Mouse (Mus musculus) heart, adult 2 months (tissue): ENCODE measurements around the gene S100a11.

Experiments
- CTCF ChIP-seq: fragments of 200-600 bp; IDR thresholded peaks from 2 replicates; pipeline ENCODE4 v1.8.1; 2022; ENCODE audit warnings: antibody characterized with exemption, mild to moderate bottlenecking, moderate library complexity
- POLR2A ChIP-seq: fragments of 200-500 bp; IDR thresholded peaks from 2 replicates; pipeline ENCODE4 v1.6.1; 2011; ENCODE audit warnings: mild to moderate bottlenecking, low read depth, low read length, control low read depth; ENCODE audit not compliant: insufficient read depth

- no peak for TF ChIP-seq CTCF
- no peak for TF ChIP-seq POLR2A
Measured at GRCm38 (mm10) chr3:93519856-93520329, 395 bp upstream of the S100a11 start.
